Mouse (Mus musculus): ENCODE measurements around the gene Trpm3.
"Not testable (repeated sequence)": the region's sequence is repeated elsewhere in the genome, so short reads cannot be mapped to it uniquely, and the experiment has no call there.

DNA sequence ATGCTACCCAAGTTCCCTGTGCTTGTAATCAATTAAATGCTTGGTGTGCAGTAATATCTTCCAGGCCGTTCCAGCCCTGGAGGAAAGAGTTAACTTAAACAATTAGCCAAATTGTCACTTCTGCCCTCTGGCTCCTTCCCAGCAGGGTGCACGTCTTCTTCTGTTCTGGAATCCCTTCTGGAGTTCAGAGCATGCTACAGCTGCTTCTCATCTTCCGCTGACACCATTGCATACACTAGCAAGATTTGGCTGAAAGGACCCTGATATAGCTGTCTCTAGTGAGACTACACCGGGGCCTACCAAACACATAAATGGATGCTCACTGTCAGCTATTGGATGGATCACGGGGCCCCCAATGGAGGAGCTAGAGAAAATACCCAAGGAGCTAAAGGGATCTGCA lies 712.6 kb downstream of the Trpm3 start:
- TF ChIP-seq CTCF (IDR thresholded peaks at IDR 0.05; ENCODE audit: borderline replicate concordance, insufficient read depth, low read depth, low read length); POLR2A (IDR thresholded peaks at IDR 0.05; ENCODE audit: borderline replicate concordance, insufficient read depth, low read length): not testable (repeated sequence)

All from cerebellum, adult 2 months (tissue).